Mouse (Mus musculus) intestine, embryonic 15.5 days (tissue): ENCODE measurements around the gene Lcmt1. TPM values are rescaled to one million over a fixed set of nuclear protein-coding genes. Genes with fewer than 3 reads are reported as not detected.

Experiments
- ATAC-seq: fragments of 200-750 bp; cut with Nextera tagmentation; 2 replicates; pipeline ENCODE4 v1.8.0; 2017; ENCODE audit warnings: moderate TSS enrichment, moderate library complexity
- H3K27ac ChIP-seq: fragments of 300-500 bp; sonication (generic); 2 replicates; pipeline ENCODE4 v1.5.1; 2015; ENCODE audit warnings: mild to moderate bottlenecking, inconsistent platforms
- H3K27me3 ChIP-seq: fragments of 300-500 bp; sonication (generic); replicated peaks from 2 replicates; pipeline ENCODE4 v1.6.1; 2015; ENCODE audit warnings: inconsistent platforms
- H3K36me3 ChIP-seq: fragments of 300-500 bp; sonication (generic); 2 replicates; pipeline ENCODE4 v1.6.1; 2015; ENCODE audit warnings: inconsistent platforms
- H3K4me1 ChIP-seq: fragments of 300-500 bp; sonication (generic); replicated peaks from 2 replicates; pipeline ENCODE4 v1.6.1; 2015; ENCODE audit warnings: inconsistent platforms
- H3K4me2 ChIP-seq: fragments of 300-500 bp; sonication (generic); replicated peaks from 2 replicates; pipeline ENCODE4 v1.6.1; 2015; ENCODE audit warnings: mild to moderate bottlenecking, inconsistent platforms
- H3K4me3 ChIP-seq: fragments of 300-500 bp; sonication (generic); replicated peaks from 2 replicates; pipeline ENCODE4 v1.5.1; 2015; ENCODE audit warnings: inconsistent platforms
- H3K9ac ChIP-seq: fragments of 300-500 bp; sonication (generic); 2 replicates; pipeline ENCODE4 v1.6.1; 2015; ENCODE audit warnings: inconsistent platforms
- H3K9me3 ChIP-seq: fragments of 300-500 bp; sonication (generic); 2 replicates; pipeline ENCODE4 v1.6.1; 2016; ENCODE audit warnings: inconsistent platforms
- WGBS: fragments of 180-500 bp; shearing (Covaris S2); methylation state at CpG from one replicate; pipeline ENCODE4 v1.1.7; 2015; 5-methylcytosine and 5-hydroxymethylcytosine counted together
- polyA plus RNA-seq: library from polyadenylated mRNA; unstranded; fragments of >200 nt; fragmentation: Nextera tagmentation; extraction: Ambion mirVana; gene quantifications from 2 replicates; pipeline ENCODE4 v1.2.1, GENCODE M21; 2015

Gene Lcmt1
- polyA plus RNA-seq, 1 experiment from 2014 or later: 42.9 TPM

- no peak overlapping the region for H3K4me2 ChIP-seq
- no peaks in the 10 kb centered on the region for H3K9me3 ChIP-seq
- 89% methylated on average over 8 of the region's 8 CpGs for WGBS
Measured at GRCm38 (mm10) chr7:123363971-123364370, 5.6 kb upstream of the Lcmt1 start.

GRCm38 (mm10) chr7:123365876-123366741 lies 3.5 kb upstream of the Lcmt1 start:
- WGBS: 77% methylated on average over 7 of the region's 7 CpGs
- no peak overlapping the region for H3K4me2 ChIP-seq
- no peaks in the 10 kb centered on the region for H3K27me3 ChIP-seq
- ATAC-seq: no peak
- no peaks in the 10 kb centered on the region for H3K36me3 ChIP-seq
- H3K27ac ChIP-seq: no peak overlapping the region
- H3K4me1 ChIP-seq: peaks cover 23% of the 10 kb centered on the region
- no peak overlapping the region for H3K9ac ChIP-seq
- no peak overlapping the region for H3K4me3 ChIP-seq
- no peaks in the 10 kb centered on the region for H3K9me3 ChIP-seq

More at GRCm38 (mm10) chr7:123363971-123364370, 5.6 kb upstream of the Lcmt1 start:
- Histone ChIP-seq H3K27ac (no peak overlapping the region), H3K4me3 (no peak overlapping the region), H3K4me1 (peaks cover 23% of the 10 kb centered on the region), H3K36me3 (no peaks in the 10 kb centered on the region), H3K27me3 (no peaks in the 10 kb centered on the region), H3K9ac (no peak overlapping the region)
- ATAC-seq: no peak

GRCm38 (mm10) chr7:123366806-123367205 lies 2.8 kb upstream of the Lcmt1 start:
- no peaks in the 10 kb centered on the region for H3K36me3 ChIP-seq
- WGBS: 82% methylated on average over 8 of the region's 8 CpGs
- H3K27ac ChIP-seq: no peak overlapping the region
- 0 out of 2 replicates have a peak overlapping the region, but pooled peaks have one; percentile 74 for H3K4me2 ChIP-seq
- H3K4me3 ChIP-seq: no peak overlapping the region
- no peaks in the 10 kb centered on the region for H3K27me3 ChIP-seq
- H3K9ac ChIP-seq: no peak overlapping the region
- peaks cover 23% of the 10 kb centered on the region for H3K4me1 ChIP-seq
- no peak for ATAC-seq
- H3K9me3 ChIP-seq: no peaks in the 10 kb centered on the region

- ATAC-seq: no peak
- Histone ChIP-seq H3K9ac (no peak overlapping the region), H3K4me2 (peak overlapping the region; percentile 74), H3K27ac (peak overlapping the region; percentile 38; the same call in 1 of the 2 replicates), H3K4me1 (peaks cover 23% of the 10 kb centered on the region), H3K27me3 (no peaks in the 10 kb centered on the region), H3K36me3 (no peaks in the 10 kb centered on the region), H3K4me3 (peak overlapping the region; percentile 88), H3K9me3 (no peaks in the 10 kb centered on the region)
- WGBS: 60% methylated on average over 16 of the region's 16 CpGs
Measured at GRCm38 (mm10) chr7:123367218-123368150, 2.1 kb upstream of the Lcmt1 start.

- Histone ChIP-seq H3K9ac (no peak overlapping the region), H3K4me2 (peak overlapping the region; percentile 74), H3K36me3 (no peaks in the 10 kb centered on the region), H3K9me3 (no peaks in the 10 kb centered on the region), H3K27ac (peak overlapping the region; percentile 38; the same call in 1 of the 2 replicates), H3K27me3 (no peaks in the 10 kb centered on the region), H3K4me3 (peak overlapping the region; percentile 88), H3K4me1 (peaks cover 23% of the 10 kb centered on the region)
- WGBS: 70% methylated on average over 2 of the region's 2 CpGs
- ATAC-seq: no peak
Measured at GRCm38 (mm10) chr7:123368187-123368586, 1.4 kb upstream of the Lcmt1 start.

GRCm38 (mm10) chr7:123368778-123369746 lies 522 bp upstream of the Lcmt1 start:
- WGBS: under 1% methylated on average over 49 of the region's 51 CpGs
- H3K4me3 ChIP-seq: peak overlapping the region; percentile 88
- H3K9ac ChIP-seq: peak overlapping the region; percentile 90
- peak; percentile 69 for ATAC-seq
- H3K4me1 ChIP-seq: peaks cover 23% of the 10 kb centered on the region
- peak overlapping the region; percentile 89 for H3K27ac ChIP-seq
- H3K4me2 ChIP-seq: peak overlapping the region; percentile 74
- no peaks in the 10 kb centered on the region for H3K9me3 ChIP-seq
- no peaks in the 10 kb centered on the region for H3K36me3 ChIP-seq
- H3K27me3 ChIP-seq: no peaks in the 10 kb centered on the region

GRCm38 (mm10) chr7:123370700-123371099 lies 1.1 kb downstream of the Lcmt1 start:
- Histone ChIP-seq H3K4me2 (peak overlapping the region; percentile 74), H3K36me3 (no peaks in the 10 kb centered on the region), H3K4me1 (peaks cover 22% of the 10 kb centered on the region), H3K4me3 (peak overlapping the region; percentile 88), H3K9me3 (no peaks in the 10 kb centered on the region), H3K27ac (0 out of 2 replicates have a peak overlapping the region, but pooled peaks have one; percentile 0), H3K27me3 (no peaks in the 10 kb centered on the region), H3K9ac (peak overlapping the region; percentile 47)
- WGBS: 42% methylated on average over 9 of the region's 9 CpGs
- no peak for ATAC-seq

GRCm38 (mm10) chr7:123371501-123371900 lies 1.9 kb downstream of the Lcmt1 start:
- Histone ChIP-seq H3K4me1 (peaks cover 15% of the 10 kb centered on the region), H3K27me3 (no peaks in the 10 kb centered on the region), H3K27ac (no peak overlapping the region), H3K9ac (no peak overlapping the region), H3K36me3 (no peaks in the 10 kb centered on the region), H3K4me2 (no peak overlapping the region), H3K9me3 (no peaks in the 10 kb centered on the region), H3K4me3 (no peak overlapping the region)
- 65% methylated on average over 3 of the region's 3 CpGs for WGBS
- no peak for ATAC-seq

GRCm38 (mm10) chr7:123377443-123378400 lies 8.1 kb downstream of the Lcmt1 start:
- peak overlapping the region; percentile 71 for H3K4me3 ChIP-seq

GRCm38 (mm10) chr7:123385693-123386407 lies 16.3 kb downstream of the Lcmt1 start:
- Histone ChIP-seq H3K27me3 (no peaks in the 10 kb centered on the region), H3K4me1 (no peaks in the 10 kb centered on the region), H3K9ac (no peak overlapping the region), H3K9me3 (no peaks in the 10 kb centered on the region), H3K4me3 (no peak overlapping the region), H3K4me2 (peak overlapping the region; percentile 22; the same call in 1 of the 2 replicates), H3K27ac (peak overlapping the region; percentile 65; the same call in 1 of the 2 replicates), H3K36me3 (no peaks in the 10 kb centered on the region)
- ATAC-seq: peak; percentile 90
- WGBS: 52% methylated on average over 11 of the region's 11 CpGs

More at GRCm38 (mm10) chr7:123377443-123378400, 8.1 kb downstream of the Lcmt1 start:
- Histone ChIP-seq H3K4me2 (peak overlapping the region; percentile 80), H3K36me3 (no peaks in the 10 kb centered on the region), H3K9ac (peak overlapping the region; percentile 64), H3K4me1 (peaks cover 11% of the 10 kb centered on the region), H3K9me3 (no peaks in the 10 kb centered on the region), H3K27ac (peak overlapping the region; percentile 41), H3K27me3 (no peaks in the 10 kb centered on the region)
- WGBS: 4% methylated on average over 41 of the region's 41 CpGs
- peak; percentile 99 for ATAC-seq
